Mouse (Mus musculus) left cerebral cortex, postnatal 10 days (tissue): ENCODE results near the gene Kcnn3. TPM values are rescaled to one million over a fixed set of nuclear protein-coding genes. Genes with fewer than 3 reads are reported as not detected.

ENCODE experiments used
- DNase-seq, 2 experiments: peaks; one replicate each; pipeline ENCODE4 v3.0.0; 2021 to 2022; ENCODE audit warnings: low spot score in 2 of 2, mixed read lengths in 1 of 2; ENCODE audit errors: extremely low spot score in 1 of 2
- intact Hi-C: fragments of 180-260 bp; cut with DNase I; formaldehyde crosslinking; loops from one replicate; pipeline ENCODE4 v1.15.1; 2025
- total RNA-seq, 2 experiments: library from RNA; stranded (reverse); gene quantifications; 2 replicates each; pipeline ENCODE4 v1.2.3; 2021

The Kcnn3 gene
- total RNA-seq, 2 experiments from 2014 or later = 22.9 to 23.7 TPM

DNA sequence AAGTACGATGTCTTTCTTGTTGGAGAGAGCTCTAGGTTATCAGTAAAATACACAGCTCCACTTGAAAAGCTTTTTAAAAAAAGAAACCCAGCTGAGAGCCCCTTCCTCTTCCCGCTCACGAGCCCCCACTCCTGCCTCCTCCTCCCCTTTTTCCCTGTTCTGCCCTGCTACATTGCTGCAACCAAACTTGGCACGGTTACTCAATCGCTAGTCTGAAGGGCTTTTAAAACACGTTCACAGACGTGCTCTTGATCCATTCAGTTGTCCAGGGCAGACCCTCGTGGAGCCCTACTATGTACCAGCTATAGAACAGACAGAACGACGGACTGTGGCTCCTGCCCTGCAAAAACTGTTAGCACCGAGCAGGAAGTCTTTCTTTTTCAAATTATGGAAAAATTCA lies 72.8 kb downstream of the Kcnn3 start:
- no peak for DNase-seq
- intact Hi-C loops = no loop called here

DNA sequence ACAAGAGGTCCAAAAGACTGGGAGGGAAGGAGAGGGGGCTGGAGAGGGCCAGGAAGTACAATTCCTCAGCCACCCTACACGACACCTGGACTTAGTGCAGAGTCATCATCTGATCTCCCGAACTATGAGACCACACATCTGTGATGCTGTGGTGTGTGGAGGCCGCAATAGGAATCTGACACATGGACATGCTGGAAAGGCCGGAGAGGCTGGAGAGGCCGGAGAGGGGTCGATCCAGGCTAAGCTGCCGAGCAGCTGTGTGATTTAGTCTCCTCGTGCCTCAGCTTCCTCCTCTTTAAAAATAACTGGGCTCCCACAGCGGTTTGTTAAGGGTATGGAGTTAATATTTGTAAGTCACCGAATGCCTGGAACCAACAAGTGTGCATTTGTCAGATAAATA lies 73.6 kb downstream of the Kcnn3 start:
- intact Hi-C loops = no loop called here
- DNase-seq = no peak

DNA sequence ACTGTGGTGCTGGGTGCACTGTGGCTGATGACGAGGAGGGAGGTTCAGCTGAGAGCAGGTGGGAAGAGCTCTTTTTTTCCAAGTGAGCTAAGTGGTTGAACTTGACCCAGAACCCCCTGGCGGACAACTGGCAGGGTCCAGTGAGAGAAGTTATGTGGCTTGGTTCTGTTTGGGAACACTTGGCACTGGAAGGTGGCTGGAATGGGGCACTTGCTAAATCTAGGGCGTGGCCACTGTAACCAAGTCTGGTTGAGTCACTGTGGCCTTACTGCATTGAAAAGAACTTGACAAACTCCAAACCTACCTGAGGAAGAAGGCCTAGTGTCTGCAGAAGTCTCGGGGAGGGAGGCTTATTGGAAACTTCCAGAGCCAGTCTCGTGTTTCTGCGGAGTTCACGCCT lies 78.4 kb downstream of the Kcnn3 start:
- intact Hi-C loops = no loop called here
- no peak for DNase-seq

DNA sequence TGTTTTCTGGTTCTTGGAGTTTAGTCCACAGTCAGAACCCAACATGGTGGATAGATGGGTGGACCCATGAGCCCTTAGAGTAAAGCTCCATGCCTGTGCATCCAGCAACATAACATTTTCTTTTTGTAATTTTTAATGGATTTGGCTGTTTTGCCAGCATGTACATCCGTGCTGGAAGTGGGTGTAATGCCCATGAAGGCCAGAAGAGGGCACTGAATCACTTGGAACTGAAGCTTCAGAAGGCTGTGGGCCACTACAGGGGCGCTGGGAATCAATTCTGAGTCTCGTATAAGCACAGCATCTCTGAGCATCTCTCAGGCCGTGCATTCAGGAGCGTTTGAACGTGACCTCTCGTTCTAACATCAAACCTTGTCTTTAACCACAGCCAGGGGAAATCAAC lies 79.0 kb downstream of the Kcnn3 start:
- no peak for DNase-seq
- intact Hi-C loops = no loop called here

DNA sequence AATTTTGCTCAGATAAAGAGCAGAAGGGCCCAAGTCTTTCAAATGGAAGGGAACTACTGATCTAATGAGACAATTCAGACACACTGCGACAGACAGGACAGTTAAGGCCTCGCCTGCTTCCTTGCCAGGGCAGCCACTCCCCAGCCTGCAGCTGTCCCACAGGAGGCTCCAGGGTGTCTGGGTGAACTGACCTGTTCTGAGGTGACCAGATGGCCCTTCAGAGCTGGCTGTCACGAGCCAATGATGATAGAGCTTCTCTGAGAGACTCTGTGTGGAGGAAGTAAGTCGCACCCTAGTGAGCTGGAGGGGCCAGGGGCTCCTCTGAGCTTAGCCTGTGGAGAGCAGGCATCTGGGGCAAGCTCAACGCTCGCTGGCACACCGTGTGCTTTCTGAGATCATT lies 81.1 kb downstream of the Kcnn3 start:
- intact Hi-C loops = no loop called here
- DNase-seq = no peak

DNA sequence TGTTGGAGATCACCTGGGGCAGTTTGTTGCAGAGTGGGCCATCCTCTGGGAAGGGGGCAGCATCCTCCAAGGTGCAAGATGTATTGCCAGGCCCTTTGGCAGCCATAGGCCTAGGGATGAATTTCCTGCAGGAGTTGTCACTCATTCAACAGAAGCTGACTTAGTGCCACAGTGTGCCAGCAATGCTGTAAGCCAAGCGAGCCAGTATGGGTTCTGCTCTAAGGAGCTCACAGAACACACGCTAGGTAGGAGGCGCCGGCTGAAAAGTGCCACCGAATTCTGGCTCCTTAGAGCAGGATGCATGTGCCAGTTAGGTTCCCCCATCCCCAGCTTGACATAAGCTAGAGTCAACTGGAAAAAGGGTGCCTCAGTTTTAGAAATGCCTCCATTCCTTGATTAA lies 83.3 kb downstream of the Kcnn3 start:
- intact Hi-C loops = no loop called here
- DNase-seq = no peak

DNA sequence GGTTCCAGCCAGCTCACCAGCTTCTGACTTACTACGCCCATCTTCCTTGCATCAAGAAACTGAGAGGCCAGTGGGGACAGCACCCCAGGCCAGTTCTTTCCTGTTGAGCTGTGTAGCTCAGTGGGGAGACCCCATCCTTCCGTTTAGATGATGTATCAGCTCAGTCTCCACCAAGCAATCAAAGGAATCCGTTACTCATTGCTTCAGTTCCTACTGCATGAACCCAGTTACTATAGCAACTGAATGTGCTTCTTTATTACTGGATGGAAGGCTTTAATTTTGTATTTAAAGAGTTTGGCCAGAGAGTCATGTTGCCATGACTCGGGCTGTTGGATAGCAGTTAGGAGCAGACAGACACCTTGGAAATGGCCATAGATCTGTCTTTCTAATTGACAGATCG lies 85.3 kb downstream of the Kcnn3 start:
- DNase-seq = no peak
- intact Hi-C loops = no loop called here

DNA sequence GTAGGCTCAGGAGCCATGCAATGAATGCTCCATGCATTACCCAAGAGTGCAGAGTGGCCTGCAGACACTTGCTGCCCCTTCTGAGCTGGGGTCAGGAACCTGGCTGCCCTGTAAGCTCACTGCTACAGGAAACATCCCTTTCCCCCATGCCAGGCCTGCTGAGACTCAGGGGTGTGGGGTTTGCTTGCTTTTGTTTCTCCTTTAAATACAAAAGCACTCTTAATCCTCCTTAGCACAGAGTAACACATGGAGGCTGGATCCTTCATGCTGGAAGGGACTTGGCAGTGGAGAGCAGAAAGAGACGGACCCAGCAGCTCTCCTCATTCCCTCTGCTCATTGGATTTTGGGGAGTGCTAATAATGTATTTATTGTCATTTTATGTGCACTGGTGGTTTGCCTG lies 87.4 kb downstream of the Kcnn3 start:
- intact Hi-C loops = no loop called here
- no peak for DNase-seq

DNA sequence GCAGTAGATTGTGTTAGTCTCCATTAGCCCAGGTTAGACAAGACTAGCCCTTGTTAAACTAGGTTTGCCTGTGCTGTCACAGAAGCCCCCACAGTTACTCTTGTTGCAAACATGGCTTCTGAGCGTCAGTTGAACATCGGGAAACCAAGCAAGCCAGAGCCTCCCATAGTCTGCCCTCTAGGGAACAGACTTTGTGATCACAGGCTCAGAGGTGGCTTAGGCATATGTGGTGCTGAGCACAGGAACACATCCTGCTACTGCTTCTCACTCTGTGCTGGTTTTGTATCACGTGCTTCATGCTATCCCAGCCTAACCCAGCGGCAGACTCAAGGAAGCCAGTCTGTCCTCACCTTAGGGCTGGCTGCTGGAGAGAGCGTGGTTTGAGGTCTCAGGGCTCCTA lies 92.1 kb downstream of the Kcnn3 start:
- intact Hi-C loops = loop anchor here (10.0 kb wide), 1 partner anchor 87 kb away; the partner anchor contains the start of gene Kcnn3
- no peak for DNase-seq

DNA sequence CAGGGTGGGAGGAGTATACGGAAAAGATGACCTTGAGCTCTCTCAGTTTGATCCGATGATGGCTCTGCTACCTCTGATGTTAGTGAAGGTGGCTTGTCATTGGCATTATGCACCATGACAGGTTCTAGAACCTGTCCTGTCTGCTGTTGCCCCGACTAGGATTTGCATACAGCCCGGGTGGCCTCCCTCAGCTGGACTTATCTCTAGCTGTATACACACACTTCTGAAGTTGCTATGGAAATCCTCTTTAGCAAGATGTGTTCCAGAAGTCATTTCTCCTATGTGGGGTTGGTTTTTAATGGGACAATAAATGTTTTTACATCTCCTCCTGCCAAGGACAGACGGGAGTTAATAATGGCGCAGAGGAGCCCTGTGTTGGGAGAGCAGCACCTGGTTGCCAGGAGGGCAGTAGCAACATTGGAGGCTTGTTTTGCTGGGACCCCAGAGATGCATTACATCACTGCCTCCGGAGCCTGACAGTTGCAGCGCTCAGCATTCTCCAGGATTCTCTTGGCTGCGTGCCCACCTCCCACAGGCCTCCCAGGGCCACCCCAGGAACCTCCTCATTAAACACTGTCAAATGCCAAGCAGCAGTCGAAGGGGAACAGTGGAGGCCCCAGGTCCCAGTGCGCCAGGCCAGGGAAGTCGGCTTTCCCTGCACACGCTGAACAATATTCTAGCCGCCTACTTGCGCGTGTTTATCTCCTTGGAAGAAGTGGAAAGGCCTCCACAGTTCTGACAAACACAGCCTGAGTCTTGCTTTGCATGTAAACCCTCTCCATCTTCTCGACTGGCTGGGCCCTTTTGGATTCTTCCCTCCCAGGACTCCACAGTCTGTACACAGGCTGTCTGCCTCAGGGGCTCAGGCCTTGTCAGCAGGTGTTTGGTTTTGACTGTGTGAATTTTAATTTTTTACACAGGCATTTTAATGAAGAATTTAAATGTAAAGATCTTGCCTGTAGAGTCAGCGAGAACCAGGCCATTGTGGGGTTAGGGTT lies 93.9 kb downstream of the Kcnn3 start:
- intact Hi-C loops = loop anchor here (10.0 kb wide), 1 partner anchor 89 kb away; the partner anchor contains the start of gene Kcnn3

DNA sequence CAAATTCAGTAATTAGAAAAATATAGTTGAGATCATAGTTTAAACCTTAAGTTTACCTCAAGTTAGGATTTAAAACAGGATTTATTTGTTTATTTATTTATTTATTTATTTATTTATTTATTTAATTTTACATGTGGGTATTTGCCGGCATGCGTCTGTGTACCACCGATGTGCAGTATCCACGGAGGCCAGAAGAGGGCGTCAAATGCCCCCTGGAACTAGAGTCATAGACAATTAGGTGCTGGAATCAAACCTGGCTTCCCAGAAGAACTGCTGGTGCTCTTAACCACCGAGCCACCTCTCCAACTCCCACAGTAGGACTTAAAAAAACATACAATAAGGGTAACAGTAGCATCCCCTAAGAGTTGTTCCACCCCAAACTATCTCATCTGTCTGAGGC lies 96.9 kb downstream of the Kcnn3 start:
- DNase-seq = no peak
- intact Hi-C loops = loop anchor here (5.0 to 10.0 kb wide), 2 partner anchors 70 to 92 kb away; partner anchors contain the start of gene Kcnn3

More for the DNA sequence above, 93.9 kb downstream of the Kcnn3 start:
- DNase-seq = peak; percentile 62 to 88

DNA sequence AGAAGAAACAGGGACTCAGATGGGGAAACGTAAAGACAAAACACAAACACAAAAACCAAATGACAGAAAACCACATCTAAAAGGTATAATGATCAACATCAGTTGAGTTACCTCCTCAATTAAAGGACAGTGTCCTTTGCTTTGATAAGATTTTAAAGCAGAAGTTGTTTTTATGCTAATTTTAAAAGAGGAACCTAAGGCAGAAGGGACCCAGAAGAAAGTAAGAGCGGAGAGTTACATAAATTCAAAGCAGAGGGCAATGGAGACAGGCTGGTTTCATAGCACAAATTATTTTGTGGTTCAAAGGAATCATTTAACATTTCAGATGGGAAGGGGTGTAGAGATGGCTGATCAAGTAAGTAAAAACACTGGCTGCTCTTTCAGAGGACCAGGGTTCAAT lies 97.4 kb downstream of the Kcnn3 start:
- no peak for DNase-seq

DNA sequence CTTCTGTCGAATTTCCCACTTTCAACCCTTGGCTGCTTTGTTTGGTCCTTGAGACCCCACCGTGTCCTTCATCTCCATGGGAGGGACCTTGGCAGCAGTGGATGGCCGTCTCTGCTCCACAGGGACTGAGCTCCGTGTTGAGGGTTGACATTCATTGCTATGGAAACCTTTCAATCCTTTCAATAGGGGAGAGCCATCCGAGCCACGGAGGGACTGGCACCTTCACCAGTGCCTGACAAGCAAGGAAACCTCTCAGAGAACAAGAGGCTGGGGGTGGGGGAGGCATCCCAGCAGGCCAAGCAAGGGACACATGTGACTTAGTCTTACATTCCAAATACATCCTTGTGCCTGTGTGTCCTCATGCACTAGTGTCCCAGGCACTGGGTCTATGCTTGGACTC lies 102.9 kb downstream of the Kcnn3 start:
- intact Hi-C loops = no loop called here
- no peak for DNase-seq

More for the DNA sequence above, 97.4 kb downstream of the Kcnn3 start:
- intact Hi-C loops = loop anchor here (5.0 to 10.0 kb wide), 2 partner anchors 70 to 93 kb away; partner anchors contain the start of gene Kcnn3

DNA sequence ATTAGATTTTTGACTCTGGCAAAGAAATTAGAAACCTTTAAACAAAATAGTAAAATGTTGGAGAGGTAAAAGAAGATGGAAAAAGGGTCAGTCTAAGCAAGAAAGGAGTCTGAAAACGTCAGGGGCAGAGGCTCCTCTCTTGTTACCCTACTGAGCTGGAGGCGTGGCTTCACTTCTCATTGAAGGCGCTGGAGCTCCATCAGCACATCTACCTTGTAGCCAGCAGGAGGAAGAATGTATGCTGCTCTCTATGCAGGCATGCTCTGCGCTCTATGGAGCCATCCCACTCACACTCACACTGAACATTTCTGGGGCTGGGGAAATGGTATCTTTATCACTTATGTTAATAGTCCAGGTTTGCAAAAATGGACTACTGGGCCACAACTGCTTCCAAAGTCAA lies 103.6 kb downstream of the Kcnn3 start:
- DNase-seq = no peak
- intact Hi-C loops = no loop called here

DNA sequence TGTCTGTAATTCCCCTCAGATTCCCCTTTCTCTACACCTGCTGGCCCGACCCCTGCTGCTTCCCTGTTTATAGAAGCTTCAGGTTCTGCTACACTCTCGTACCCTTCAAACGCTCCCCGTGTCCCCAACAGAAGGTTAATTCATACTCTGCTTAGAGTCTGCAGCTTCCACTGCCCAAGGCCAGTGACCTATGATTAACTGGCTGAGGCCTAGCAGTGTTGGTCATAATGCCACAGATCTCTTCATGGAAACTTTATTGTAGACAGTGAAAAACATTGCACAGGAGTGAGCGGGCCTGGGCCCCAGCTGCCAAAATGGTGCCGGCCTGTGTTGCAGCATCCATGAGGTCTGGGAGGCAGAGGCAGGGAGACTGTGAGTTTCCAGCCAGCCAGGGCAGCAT lies 104.0 kb downstream of the Kcnn3 start:
- DNase-seq = no peak
- intact Hi-C loops = no loop called here

DNA sequence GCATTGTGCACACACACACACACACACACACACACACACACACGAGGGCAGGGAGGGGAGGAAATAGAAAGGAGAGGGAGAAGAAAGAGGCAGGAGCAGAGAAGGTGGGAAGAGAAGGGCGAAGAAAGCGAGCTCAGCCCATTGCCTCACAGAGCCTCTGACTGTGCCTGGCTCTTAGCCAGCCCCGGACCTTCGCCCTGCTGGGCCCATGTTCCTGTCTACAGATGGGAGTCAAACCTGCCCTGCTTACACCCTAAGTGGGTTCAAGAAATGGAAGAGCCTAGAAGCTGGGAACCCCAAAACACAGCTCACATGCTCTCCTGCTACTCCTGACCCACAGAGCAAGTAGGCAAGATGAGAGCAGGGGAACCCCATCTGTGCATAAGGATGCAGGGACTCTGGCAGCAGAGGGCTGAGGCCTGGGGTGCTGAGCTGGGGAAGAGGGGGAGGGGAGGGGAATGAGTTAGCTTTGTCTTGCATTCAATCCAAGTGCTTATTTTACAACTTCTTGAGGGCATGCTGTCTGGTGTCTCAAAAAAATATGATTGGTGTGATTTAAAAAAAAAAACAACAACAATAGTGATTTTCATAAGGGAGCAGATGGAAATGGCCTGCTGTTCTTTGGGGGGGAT lies 105.0 kb downstream of the Kcnn3 start:
- DNase-seq = no peak
- intact Hi-C loops = no loop called here

DNA sequence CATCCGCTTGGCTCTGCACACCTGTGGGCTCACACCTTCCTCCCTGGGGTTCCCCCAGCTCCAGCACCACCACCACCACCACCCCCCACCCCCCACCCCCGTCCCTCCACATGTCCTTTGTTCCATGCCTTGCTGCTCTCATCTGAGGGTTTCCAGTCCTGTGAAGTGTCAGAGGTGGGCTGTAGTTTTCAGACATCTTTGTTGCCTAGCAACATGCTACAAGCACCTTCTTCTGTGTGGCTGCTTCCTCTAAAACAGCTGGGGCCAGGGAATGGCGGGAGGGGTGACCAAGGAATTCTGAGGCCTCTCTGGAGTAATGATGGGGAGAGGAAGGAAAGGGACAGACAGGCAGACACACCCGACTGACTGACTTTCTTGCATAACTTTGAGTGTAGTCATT lies 106.6 kb downstream of the Kcnn3 start:
- DNase-seq = no peak

DNA sequence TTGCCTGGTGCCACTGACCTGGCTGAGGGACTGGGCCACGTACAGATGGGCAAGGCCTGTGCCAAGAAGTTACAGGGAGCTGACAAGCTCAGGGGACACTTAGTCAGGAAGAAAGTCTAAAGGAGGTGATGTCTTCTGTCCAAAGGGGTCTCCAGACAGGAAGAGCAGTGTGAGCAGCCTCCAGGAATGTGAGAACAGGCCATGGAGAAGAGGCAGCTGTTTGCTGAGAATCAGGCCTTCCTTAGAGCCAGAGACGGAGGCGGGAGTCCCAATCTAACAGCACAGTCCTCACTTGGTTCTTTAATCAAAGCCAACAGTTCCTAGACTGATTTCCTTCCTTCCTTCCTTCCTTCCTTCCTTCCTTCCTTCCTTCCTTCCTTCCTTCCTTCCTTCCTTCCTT lies 109.8 kb downstream of the Kcnn3 start:
- DNase-seq = no peak
- intact Hi-C loops = no loop called here

More for the DNA sequence above, 106.6 kb downstream of the Kcnn3 start:
- intact Hi-C loops = no loop called here

DNA sequence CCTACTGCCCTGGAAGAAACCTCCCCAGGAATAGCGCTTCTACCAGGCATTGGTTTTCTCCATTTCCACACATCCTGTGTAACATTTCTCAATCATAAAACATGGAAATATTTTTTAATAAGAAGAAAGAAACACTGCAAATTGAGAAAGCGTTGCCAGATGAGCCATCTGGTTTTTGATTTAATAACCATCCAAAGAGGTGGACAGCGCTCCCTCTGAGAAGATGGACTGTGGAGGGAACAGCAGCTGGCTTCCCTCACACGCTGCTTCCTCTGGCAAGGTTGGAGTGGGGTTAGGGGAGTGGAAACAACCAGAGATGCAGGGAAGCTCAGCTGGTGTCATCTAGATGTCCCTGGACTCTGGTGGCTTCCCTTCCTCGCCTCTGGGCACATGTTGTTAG lies 111.8 kb downstream of the Kcnn3 start:
- intact Hi-C loops = no loop called here

DNA sequence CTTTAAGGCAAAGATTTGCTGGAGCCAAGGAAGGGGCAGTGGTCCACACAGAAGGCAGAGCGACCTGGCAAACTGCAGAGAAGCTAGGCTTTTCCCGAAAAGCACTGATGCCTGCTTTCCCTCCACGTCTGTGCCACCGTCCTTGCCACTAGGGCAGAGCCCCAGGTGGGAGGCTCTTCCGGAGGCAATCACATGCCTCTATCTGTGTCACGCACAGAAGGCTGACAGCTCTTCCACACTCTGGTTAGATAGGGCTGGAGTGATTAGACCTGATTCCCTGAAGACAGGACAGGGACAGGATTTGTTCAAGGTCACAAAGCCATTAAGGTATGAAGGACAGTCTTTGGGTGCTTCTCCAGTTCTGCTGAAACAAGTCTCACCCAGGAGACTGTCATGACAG lies 113.6 kb downstream of the Kcnn3 start:
- intact Hi-C loops = no loop called here
- DNase-seq = no peak

More for the DNA sequence above, 111.8 kb downstream of the Kcnn3 start:
- no peak for DNase-seq
